Mouse (Mus musculus): Measurements from ENCODE around the gene Gm21904. TPM values are rescaled to one million over a fixed set of nuclear protein-coding genes. Genes with fewer than 3 reads are reported as not detected.
"Not testable (repeated sequence)": the region's sequence is repeated elsewhere in the genome, so short reads cannot be mapped to it uniquely, and the experiment has no call there.

Gm21904 gene
- polyA plus RNA-seq (2012; rRNA removed): not detected in 2 replicates

DNA sequence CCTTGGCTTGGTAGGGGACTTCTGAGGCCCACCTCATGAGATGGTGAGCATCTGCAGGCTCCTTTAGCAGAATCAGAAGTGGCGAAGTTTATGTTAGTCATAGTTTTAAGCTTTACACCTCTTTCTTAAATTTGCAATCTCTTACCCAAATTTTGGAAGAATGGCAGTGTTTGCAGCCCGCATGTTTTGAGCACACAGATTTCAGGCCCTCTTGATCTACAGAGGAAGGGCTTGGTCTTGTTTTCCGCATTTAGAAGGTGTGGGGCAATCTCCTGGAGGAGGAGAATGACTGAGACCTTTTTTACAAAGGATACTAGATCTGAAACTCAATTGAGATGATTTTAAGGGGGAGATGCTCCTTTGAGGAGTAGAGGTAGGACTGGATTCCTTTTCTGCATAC lies at the start of gene Gm21904:
Gene Gm21904, minus strand, starts transcription at position 101 of the 400 bp plus-strand sequence.
- WGBS: no CpG with 5 or more reads among the region's 3 CpGs
- DNase-seq (ENCODE audit: low read depth in 1 of 2, low spot score in 2 of 2); H3K4me1 ChIP-seq (ENCODE audit: control insufficient read depth, insufficient read depth, insufficient read length); H3K36me3 ChIP-seq (ENCODE audit: control insufficient read depth, insufficient read depth, low read length); H3K27me3 ChIP-seq (ENCODE audit: control insufficient read depth, insufficient read depth, low read length); H3K4me3 ChIP-seq (ENCODE audit: extremely low read depth, insufficient read depth, insufficient read length); H3K27ac ChIP-seq (ENCODE audit: insufficient read depth, low read length): not testable (repeated sequence)

DNA sequence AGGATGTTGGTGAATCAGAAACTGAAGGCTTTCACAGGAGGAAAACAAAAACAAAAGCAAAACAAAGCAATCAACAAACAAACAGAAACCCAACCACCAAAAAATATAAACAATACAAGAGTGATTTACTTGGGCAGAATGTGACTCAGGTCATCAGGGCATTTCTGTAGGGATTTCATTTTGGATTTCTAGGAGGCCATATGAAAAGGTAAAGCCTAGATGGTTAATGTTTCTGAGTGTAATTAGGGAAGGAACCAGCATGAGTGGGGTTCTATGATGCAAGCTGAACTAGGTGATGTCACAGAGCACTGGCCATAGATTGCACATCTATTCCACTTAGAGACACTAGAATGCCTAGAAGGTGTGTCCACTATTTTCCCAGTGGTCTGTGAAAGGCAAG lies 28.4 kb upstream of the Gm21904 start, which contains the start of the genes Gm20772 and Gm20831:
Gene Gm20772, plus strand, starts transcription at position 301 of the 400 bp plus-strand sequence.
Gene Gm20831, plus strand, starts transcription at position 301 of the 400 bp plus-strand sequence.
- H3K4me3 ChIP-seq (ENCODE audit: extremely low read depth, insufficient read depth, insufficient read length); DNase-seq (ENCODE audit: low read depth in 1 of 2, low spot score in 2 of 2); H3K4me1 ChIP-seq (ENCODE audit: control insufficient read depth, insufficient read depth, insufficient read length); H3K27me3 ChIP-seq (ENCODE audit: control insufficient read depth, insufficient read depth, low read length); H3K27ac ChIP-seq (ENCODE audit: insufficient read depth, low read length); H3K36me3 ChIP-seq (ENCODE audit: control insufficient read depth, insufficient read depth, low read length): not testable (repeated sequence)

Other genes starting within 250 kb of the Gm21904 start
- gene Gm20772, start 28.5 kb upstream of the Gm21904 start, polyA plus RNA-seq (2012; rRNA removed): not detected in 2 replicates
- not detected in 2 replicates for gene Gm20831, start 28.5 kb upstream of the Gm21904 start, polyA plus RNA-seq (2012; rRNA removed)
- gene Srsy, start 91.1 kb upstream of the Gm21904 start, polyA plus RNA-seq (2012; rRNA removed): not detected in 2 replicates
- not detected in 2 replicates for gene Gm21764, start 215.5 kb upstream of the Gm21904 start, polyA plus RNA-seq (2012; rRNA removed)
- gene Ssty1, start 242.8 kb upstream of the Gm21904 start, polyA plus RNA-seq (2012; rRNA removed): not detected in 2 replicates